Mouse (Mus musculus): ENCODE results near the gene Ajap1.

Gene Ajap1

DNA sequence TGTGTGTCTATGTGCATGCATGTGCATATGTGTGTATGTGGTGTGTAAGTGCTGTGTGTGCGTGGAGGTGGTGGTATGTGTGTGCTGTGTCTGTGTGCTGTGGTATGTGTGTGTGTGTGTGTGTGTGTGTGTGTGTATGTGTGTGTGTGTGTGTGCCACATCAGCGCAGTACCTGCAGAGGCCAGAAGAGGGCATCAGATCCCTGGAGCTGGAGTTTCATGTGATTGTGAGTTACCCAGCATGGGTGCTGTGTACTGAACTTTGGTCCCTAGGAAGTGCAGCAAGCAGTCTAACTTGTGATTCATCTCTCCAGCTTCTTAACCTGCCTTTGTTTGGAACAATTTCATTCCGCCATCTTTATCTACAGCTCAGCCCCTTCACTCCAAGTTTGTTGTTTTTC, 137.6 kb downstream of the Ajap1 start:
- no peak for DNase-seq

GRCm38 (mm10) chr4:153340887-153341286, 141.7 kb downstream of the Ajap1 start:
- DNase-seq: no peak

DNA sequence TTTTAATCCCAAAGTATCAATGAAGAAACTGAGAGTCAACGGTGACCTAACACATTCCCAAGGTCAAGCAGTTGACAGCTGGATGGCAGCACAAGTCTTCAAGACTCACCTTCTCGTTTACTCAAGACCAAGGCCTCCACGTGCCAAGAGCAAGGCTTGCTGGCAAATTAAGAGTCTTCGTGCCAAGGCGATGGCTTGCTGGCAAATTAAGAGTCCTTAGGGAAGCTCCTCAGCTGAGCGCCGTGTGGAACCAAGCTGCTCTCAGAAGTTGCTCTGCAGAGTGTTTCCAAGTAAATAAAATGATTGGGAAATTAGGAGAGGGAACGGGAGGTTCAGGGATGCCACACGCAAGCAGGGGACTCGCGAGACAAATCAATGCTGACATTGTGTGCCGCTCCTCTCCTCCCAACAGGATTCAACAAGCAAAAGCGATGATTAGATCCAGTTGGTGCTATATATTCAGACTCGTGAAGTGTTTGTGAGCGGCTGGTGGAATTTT, 147.3 kb downstream of the Ajap1 start:
- no peak for DNase-seq

DNA sequence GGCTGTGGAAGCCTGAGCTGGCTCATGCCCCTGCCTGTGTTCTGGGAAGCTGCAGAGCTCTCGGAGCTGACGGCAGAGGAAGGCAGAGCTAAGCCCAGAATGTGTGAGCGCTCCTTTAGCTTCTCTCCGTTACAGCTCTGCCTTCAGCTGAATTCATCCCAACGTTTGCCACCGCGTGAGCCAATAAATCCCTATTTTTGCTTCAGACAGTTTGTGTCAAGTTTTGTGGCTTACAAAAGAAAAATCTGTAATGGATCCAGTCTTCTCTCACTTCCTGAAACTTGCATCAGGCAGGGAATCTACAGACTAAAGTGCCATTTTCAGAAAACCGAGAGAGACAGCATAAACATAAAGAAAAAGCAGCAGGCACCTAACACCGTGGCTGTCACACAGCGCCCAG, 154.8 kb downstream of the Ajap1 start:
- DNase-seq: no peak

All from kidney, postnatal 14 days (tissue).